Mouse (Mus musculus) limb, embryonic 12.5 days (tissue): ENCODE results near the gene Slc6a11. TPM values are rescaled to one million over a fixed set of nuclear protein-coding genes. Genes with fewer than 3 reads are reported as not detected.

Source experiments
- ATAC-seq: fragments of 200-750 bp; cut with Nextera tagmentation; 2 replicates; pipeline ENCODE4 v1.8.0; 2017; ENCODE audit warnings: low read depth, moderate TSS enrichment; ENCODE audit not compliant: insufficient number of reproducible peaks, insufficient read depth, low FRiP score, low TSS enrichment
- H3K27ac ChIP-seq: fragments of 300-500 bp; sonication (generic); 2 replicates; pipeline ENCODE4 v1.5.1; 2016; ENCODE audit warnings: mild to moderate bottlenecking, moderate library complexity
- H3K27me3 ChIP-seq: fragments of 300-500 bp; sonication (generic); 2 replicates; pipeline ENCODE4 v1.6.1; 2016; ENCODE audit warnings: mild to moderate bottlenecking, moderate library complexity
- H3K36me3 ChIP-seq: fragments of 300-500 bp; sonication (generic); 2 replicates; pipeline ENCODE4 v1.6.1; 2016; ENCODE audit warnings: mild to moderate bottlenecking, moderate library complexity
- H3K4me1 ChIP-seq: fragments of 300-500 bp; sonication (generic); replicated peaks from 2 replicates; pipeline ENCODE4 v1.6.1; 2016
- H3K4me2 ChIP-seq: fragments of 300-500 bp; sonication (generic); 2 replicates; pipeline ENCODE4 v1.6.1; 2016; ENCODE audit warnings: mild to moderate bottlenecking, moderate library complexity
- H3K4me3 ChIP-seq: fragments of 300-500 bp; sonication (generic); replicated peaks from 2 replicates; pipeline ENCODE4 v1.5.1; 2016; ENCODE audit warnings: mild to moderate bottlenecking
- H3K9ac ChIP-seq: fragments of 300-500 bp; sonication (generic); replicated peaks from 2 replicates; pipeline ENCODE4 v1.6.1; 2016; ENCODE audit warnings: mild to moderate bottlenecking, moderate library complexity
- H3K9me3 ChIP-seq: fragments of 300-500 bp; sonication (generic); 2 replicates; pipeline ENCODE4 v1.6.1; 2016; ENCODE audit warnings: mild to moderate bottlenecking, moderate library complexity
- WGBS: fragments of 180-500 bp; shearing (Covaris S2); methylation state at CpG from one replicate; pipeline ENCODE4 v1.1.7; 2016; 5-methylcytosine and 5-hydroxymethylcytosine counted together
- polyA plus RNA-seq: library from polyadenylated mRNA; unstranded; fragments of >200 nt; fragmentation: Nextera tagmentation; extraction: Ambion mirVana; gene quantifications from 2 replicates; pipeline ENCODE4 v1.2.1, GENCODE M21; 2016

Gene Slc6a11
- polyA plus RNA-seq, 1 experiment from 2014 or later, result 0.05 TPM

- Histone ChIP-seq H3K36me3 (no peaks in the 10 kb centered on the region), H3K9ac (no peak overlapping the region), H3K4me2 (no peak overlapping the region), H3K4me1 (0 out of 2 replicates have a peak, but pooled peaks cover 6% of the 10 kb centered on the region), H3K27ac (no peak overlapping the region), H3K9me3 (0 out of 2 replicates have a peak, but pooled peaks cover 5% of the 10 kb centered on the region), H3K4me3 (no peak overlapping the region), H3K27me3 (peaks cover 34% of the 10 kb centered on the region)
- 0 out of 2 replicates have a peak, but pooled peaks have one; percentile 68 for ATAC-seq
- 0% methylated on average over 2 of the region's 2 CpGs for WGBS
Observed at GRCm38 (mm10) chr6:114227378-114227777, 96.3 kb downstream of the Slc6a11 start.

DNA sequence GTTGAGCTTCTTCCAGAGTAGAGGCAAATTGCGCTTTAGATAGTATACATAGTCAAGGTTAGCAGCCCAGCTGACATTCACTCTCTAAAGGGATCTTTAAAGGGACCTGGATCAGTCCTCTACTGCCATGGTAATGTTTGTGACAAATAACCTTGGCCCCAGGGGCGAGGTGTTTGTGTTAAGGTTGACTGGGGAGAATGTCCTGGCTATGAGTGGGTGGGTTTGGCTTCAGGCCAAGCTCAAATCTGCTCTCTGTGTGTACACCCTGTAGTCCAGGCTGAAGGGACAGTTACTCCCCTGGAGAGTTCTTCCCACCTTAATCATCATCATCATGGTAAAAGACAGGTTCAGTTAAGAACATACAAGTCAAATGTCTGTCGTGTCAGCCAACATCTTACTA is 97.2 kb downstream of the Slc6a11 start:
- Histone ChIP-seq H3K27me3 (peaks cover 27% of the 10 kb centered on the region), H3K4me1 (0 out of 2 replicates have a peak, but pooled peaks cover 6% of the 10 kb centered on the region), H3K27ac (no peak overlapping the region), H3K9ac (no peak overlapping the region), H3K4me2 (no peak overlapping the region), H3K4me3 (no peak overlapping the region), H3K9me3 (0 out of 2 replicates have a peak, but pooled peaks cover 5% of the 10 kb centered on the region), H3K36me3 (no peaks in the 10 kb centered on the region)
- no peak for ATAC-seq
- WGBS, result 79% methylated on average over 3 of the region's 3 CpGs

DNA sequence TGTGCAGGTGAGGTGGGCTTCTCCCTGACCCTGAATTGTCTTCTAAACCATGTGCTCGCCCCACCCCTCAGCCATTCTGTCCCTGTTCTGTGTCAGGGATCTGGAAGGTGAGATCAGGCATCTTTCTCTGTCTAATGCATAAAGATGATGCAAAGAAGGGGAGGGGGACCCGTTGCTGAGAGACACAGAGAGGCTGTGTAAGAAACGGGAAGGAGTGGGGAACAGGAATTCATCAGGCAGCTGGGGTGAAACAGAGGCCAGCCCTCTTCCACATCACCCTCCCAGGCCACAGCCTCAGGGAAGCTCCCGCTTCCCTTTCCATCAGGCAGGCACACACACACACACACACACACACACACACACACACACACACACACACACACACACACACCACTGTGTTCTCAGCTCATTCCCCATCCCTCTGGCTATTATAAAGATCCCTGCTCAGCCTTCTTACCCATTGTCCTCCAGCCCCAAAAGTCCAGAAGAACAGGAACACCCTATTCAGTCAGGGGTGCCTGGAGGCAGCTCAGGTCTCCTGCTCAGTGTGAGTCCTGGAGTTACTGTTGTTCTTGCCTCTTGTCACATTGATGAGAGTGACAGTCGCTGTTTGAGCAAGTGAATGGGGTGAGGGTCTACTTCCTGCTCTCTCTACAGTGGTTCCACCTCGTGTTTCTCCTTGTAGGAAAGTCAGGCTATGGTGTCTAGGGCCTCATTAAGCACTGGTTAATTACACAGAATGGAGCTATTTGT is 108.0 kb downstream of the Slc6a11 start:
- H3K27ac ChIP-seq, result no peak overlapping the region
- ATAC-seq, result no peak
- H3K4me1 ChIP-seq, result no peaks in the 10 kb centered on the region; the same call in 1 of the 2 replicates
- H3K27me3 ChIP-seq, result peaks cover 35% of the 10 kb centered on the region
- H3K36me3 ChIP-seq, result no peaks in the 10 kb centered on the region
- H3K4me2 ChIP-seq, result no peak overlapping the region
- no peak overlapping the region for H3K9ac ChIP-seq
- H3K9me3 ChIP-seq, result no peaks in the 10 kb centered on the region
- no peak overlapping the region for H3K4me3 ChIP-seq
- WGBS, result 37% methylated on average over 6 of the region's 6 CpGs

GRCm38 (mm10) chr6:114245665-114246064 is 114.6 kb downstream of the Slc6a11 start:
- WGBS, result 81% methylated on average over 11 of the region's 11 CpGs
- no peak overlapping the region for H3K4me3 ChIP-seq
- no peaks in the 10 kb centered on the region for H3K4me1 ChIP-seq
- H3K27ac ChIP-seq, result no peak overlapping the region
- H3K4me2 ChIP-seq, result no peak overlapping the region
- H3K9me3 ChIP-seq, result no peaks in the 10 kb centered on the region
- H3K36me3 ChIP-seq, result no peaks in the 10 kb centered on the region
- no peak for ATAC-seq
- H3K27me3 ChIP-seq, result peaks cover 37% of the 10 kb centered on the region
- H3K9ac ChIP-seq, result no peak overlapping the region

GRCm38 (mm10) chr6:114250311-114250710 is 119.3 kb downstream of the Slc6a11 start:
- no peak for ATAC-seq
- Histone ChIP-seq H3K4me1 (no peaks in the 10 kb centered on the region), H3K27me3 (peaks cover 63% of the 10 kb centered on the region), H3K36me3 (no peaks in the 10 kb centered on the region), H3K27ac (no peak overlapping the region), H3K9me3 (no peaks in the 10 kb centered on the region), H3K4me3 (no peak overlapping the region), H3K9ac (no peak overlapping the region), H3K4me2 (no peak overlapping the region)
- whole genome bisulfite sequencing, result 7% methylated on average over 5 of the region's 5 CpGs

DNA sequence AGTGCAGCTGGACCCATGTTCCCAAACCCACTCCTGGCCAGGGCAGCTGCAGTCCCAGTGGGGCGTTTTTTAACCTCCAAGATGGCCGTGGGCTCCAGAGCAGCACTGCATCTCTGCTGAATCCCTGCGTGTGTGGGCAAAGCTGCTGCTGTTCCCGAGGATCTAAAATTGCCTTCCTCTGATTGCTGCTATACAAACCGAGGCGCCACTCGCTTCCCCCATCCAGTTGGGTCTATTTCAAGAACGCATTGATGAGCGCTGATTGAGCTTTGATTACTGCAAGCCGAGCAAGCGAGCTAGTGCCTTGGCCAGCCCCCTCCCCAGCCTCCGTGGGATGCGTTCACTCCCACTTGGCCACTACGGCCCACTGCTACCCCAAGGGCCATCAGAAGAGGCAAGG is 123.9 kb downstream of the Slc6a11 start:
- Histone ChIP-seq H3K4me2 (no peak overlapping the region), H3K27me3 (peaks cover 53% of the 10 kb centered on the region), H3K4me3 (no peak overlapping the region), H3K9ac (no peak overlapping the region), H3K4me1 (no peaks in the 10 kb centered on the region), H3K36me3 (no peaks in the 10 kb centered on the region), H3K27ac (no peak overlapping the region), H3K9me3 (no peaks in the 10 kb centered on the region)
- WGBS, result 65% methylated on average over 14 of the region's 14 CpGs
- no peak for ATAC-seq

GRCm38 (mm10) chr6:114257762-114258361 is 126.8 kb downstream of the Slc6a11 start:
- ATAC-seq, result no peak
- Histone ChIP-seq H3K9ac (no peak overlapping the region), H3K4me2 (no peak overlapping the region), H3K4me1 (no peaks in the 10 kb centered on the region), H3K4me3 (no peak overlapping the region), H3K36me3 (no peaks in the 10 kb centered on the region), H3K27ac (no peak overlapping the region), H3K27me3 (peaks cover 43% of the 10 kb centered on the region), H3K9me3 (no peaks in the 10 kb centered on the region)
- WGBS, result 83% methylated on average over 1 of the region's 1 CpGs

GRCm38 (mm10) chr6:114258661-114259193 is 127.7 kb downstream of the Slc6a11 start:
- no peaks in the 10 kb centered on the region for H3K36me3 ChIP-seq
- H3K4me2 ChIP-seq, result no peak overlapping the region
- H3K9ac ChIP-seq, result no peak overlapping the region
- no peak for ATAC-seq
- H3K27me3 ChIP-seq, result peaks cover 43% of the 10 kb centered on the region
- no peak overlapping the region for H3K4me3 ChIP-seq
- no peaks in the 10 kb centered on the region for H3K9me3 ChIP-seq
- H3K27ac ChIP-seq, result no peak overlapping the region
- WGBS, result 61% methylated on average over 3 of the region's 3 CpGs
- no peaks in the 10 kb centered on the region for H3K4me1 ChIP-seq

GRCm38 (mm10) chr6:114261609-114262008 is 130.6 kb downstream of the Slc6a11 start:
- no peaks in the 10 kb centered on the region for H3K4me1 ChIP-seq
- H3K4me2 ChIP-seq, result no peak overlapping the region
- H3K9ac ChIP-seq, result no peak overlapping the region
- no peaks in the 10 kb centered on the region for H3K9me3 ChIP-seq
- no peak overlapping the region for H3K27ac ChIP-seq
- WGBS, result 71% methylated on average over 6 of the region's 6 CpGs
- H3K4me3 ChIP-seq, result no peak overlapping the region
- no peak for ATAC-seq
- H3K27me3 ChIP-seq, result peaks cover 49% of the 10 kb centered on the region
- H3K36me3 ChIP-seq, result no peaks in the 10 kb centered on the region

DNA sequence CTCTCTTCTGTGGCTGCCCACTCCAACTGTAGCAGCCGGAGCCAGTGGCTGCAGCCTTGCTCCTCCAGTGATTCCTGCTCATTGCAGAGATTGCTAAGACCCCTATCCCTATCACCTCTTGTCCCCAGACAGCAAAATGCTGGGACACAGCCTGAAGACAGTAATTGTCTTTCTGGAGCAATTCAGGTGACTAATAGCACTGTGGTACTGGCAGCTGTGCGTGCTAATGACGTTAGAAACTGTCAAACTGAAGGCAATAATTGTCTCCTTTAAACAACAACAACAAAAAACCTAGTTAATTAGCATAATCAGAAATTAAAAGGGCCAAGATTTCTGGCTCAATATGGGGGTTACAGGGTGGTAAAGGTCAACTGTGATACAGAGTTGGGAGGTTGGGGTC is 133.0 kb downstream of the Slc6a11 start:
- no peak overlapping the region for H3K9ac ChIP-seq
- H3K4me2 ChIP-seq, result no peak overlapping the region
- 54% methylated on average over 3 of the region's 3 CpGs for whole genome bisulfite sequencing
- H3K4me1 ChIP-seq, result no peaks in the 10 kb centered on the region
- no peak overlapping the region for H3K4me3 ChIP-seq
- peaks cover 57% of the 10 kb centered on the region for H3K27me3 ChIP-seq
- no peak overlapping the region for H3K27ac ChIP-seq
- H3K36me3 ChIP-seq, result no peaks in the 10 kb centered on the region
- H3K9me3 ChIP-seq, result no peaks in the 10 kb centered on the region
- ATAC-seq, result no peak

GRCm38 (mm10) chr6:114264426-114264825 is 133.4 kb downstream of the Slc6a11 start:
- no peak for ATAC-seq
- H3K9me3 ChIP-seq, result no peaks in the 10 kb centered on the region
- no peaks in the 10 kb centered on the region for H3K4me1 ChIP-seq
- no peak overlapping the region for H3K9ac ChIP-seq
- no peaks in the 10 kb centered on the region for H3K36me3 ChIP-seq
- no peak overlapping the region for H3K4me2 ChIP-seq
- H3K27me3 ChIP-seq, result peaks cover 55% of the 10 kb centered on the region
- 54% methylated on average over 5 of the region's 5 CpGs for WGBS
- no peak overlapping the region for H3K27ac ChIP-seq
- H3K4me3 ChIP-seq, result no peak overlapping the region
